Mouse (Mus musculus) MEL (cell line): ENCODE results near the gene Zp3.
A peak's percentile ranks its signal among the peaks of the same experiment; 100 is the strongest.

Experiments used
- CTCF ChIP-seq, 3 experiments: IDR thresholded peaks in 2 of 3; conservative IDR thresholded peaks in 1 of 3; 2 replicates each; pipeline ENCODE4 v1.5.1; 2011 to 2012; ENCODE audit warnings: low read length in 3 of 3, low read depth in 2 of 3, mild to moderate bottlenecking in 2 of 3, improper control_type of control experiment in 1 of 3, inconsistent platforms in 1 of 3, mixed read lengths in 1 of 3, moderate library complexity in 1 of 3; ENCODE audit not compliant: control insufficient read depth in 1 of 3, insufficient read depth in 1 of 3, poor library complexity in 1 of 3, severe bottlenecking in 1 of 3
- JUND ChIP-seq: IDR thresholded peaks from 2 replicates; pipeline ENCODE4 v1.6.1; 2011; ENCODE audit warnings: low read depth, mild to moderate bottlenecking, improper control_type of control experiment, low read length
- MAZ ChIP-seq: IDR thresholded peaks from 2 replicates; pipeline ENCODE4 v1.6.1; 2012; ENCODE audit warnings: low read depth, mild to moderate bottlenecking, inconsistent platforms, low read length, improper control_type of control experiment
- SMC3 ChIP-seq: IDR thresholded peaks from 2 replicates; pipeline ENCODE4 v1.6.1; 2011; ENCODE audit warnings: low read depth, low read length, improper control_type of control experiment

GRCm38 (mm10) chr5:135994725-135995687, 15.1 kb downstream of the Zp3 start, which contains the start of gene Dtx2:
- TF ChIP-seq CTCF (IDR thresholded peaks at IDR 0.05 in 2 of 3, conservative IDR thresholded peaks at IDR 0.05 in 1 of 3; ENCODE audit: control insufficient read depth in 1 of 3, insufficient read depth in 1 of 3, low read depth in 2 of 3, low read length in 3 of 3, poor library complexity in 1 of 3, severe bottlenecking in 1 of 3) (peak in 1 of 3 experiments; percentile 43; a peak in 2 of 6 replicates), SMC3 (no peak), JUND (no peak), MAZ (no peak; the same call in 1 of the 2 replicates)
